Mouse (Mus musculus) limb, embryonic 10.5 days (tissue): ENCODE data around the gene Kif1bp. TPM values are rescaled to one million over a fixed set of nuclear protein-coding genes. Genes with fewer than 3 reads are reported as not detected.
A peak's percentile ranks its signal among the peaks of the same experiment; 100 is the strongest.

ENCODE experiments used
- DNase-seq: peaks from one replicate; pipeline ENCODE4 v3.0.0-alpha.2; 2017; ENCODE audit warnings: low spot score
- H3K27ac ChIP-seq: fragments of 300-500 bp; sonication (generic); 2 replicates; pipeline ENCODE4 v1.5.1; 2016; ENCODE audit warnings: mild to moderate bottlenecking
- H3K27me3 ChIP-seq: fragments of 300-500 bp; sonication (generic); 2 replicates; pipeline ENCODE4 v1.6.1; 2016; ENCODE audit warnings: low read depth, mild to moderate bottlenecking; ENCODE audit not compliant: poor library complexity, severe bottlenecking
- H3K36me3 ChIP-seq: fragments of 300-500 bp; sonication (generic); 2 replicates; pipeline ENCODE4 v1.6.1; 2016; ENCODE audit warnings: mild to moderate bottlenecking, moderate library complexity
- H3K4me1 ChIP-seq: fragments of 300-500 bp; sonication (generic); 2 replicates; pipeline ENCODE4 v1.6.1; 2016
- H3K4me3 ChIP-seq: fragments of 300-500 bp; sonication (generic); 2 replicates; pipeline ENCODE4 v1.5.1; 2016; ENCODE audit warnings: mild to moderate bottlenecking, moderate library complexity
- H3K9me3 ChIP-seq: fragments of 300-500 bp; sonication (generic); replicated peaks from 2 replicates; pipeline ENCODE4 v1.6.1; 2016; ENCODE audit warnings: mild to moderate bottlenecking
- WGBS: fragments of 180-500 bp; shearing (Covaris S2); methylation state at CpG from one replicate; pipeline ENCODE4 v1.1.7; 2016; 5-methylcytosine and 5-hydroxymethylcytosine counted together
- polyA plus RNA-seq: library from polyadenylated mRNA; unstranded; fragments of >200 nt; fragmentation: Nextera tagmentation; extraction: Ambion mirVana; gene quantifications from 2 replicates; pipeline ENCODE4 v1.2.1, GENCODE M21; 2016

Gene Kif1bp
- polyA plus RNA-seq, 1 experiment from 2014 or later = 40.2 TPM

DNA sequence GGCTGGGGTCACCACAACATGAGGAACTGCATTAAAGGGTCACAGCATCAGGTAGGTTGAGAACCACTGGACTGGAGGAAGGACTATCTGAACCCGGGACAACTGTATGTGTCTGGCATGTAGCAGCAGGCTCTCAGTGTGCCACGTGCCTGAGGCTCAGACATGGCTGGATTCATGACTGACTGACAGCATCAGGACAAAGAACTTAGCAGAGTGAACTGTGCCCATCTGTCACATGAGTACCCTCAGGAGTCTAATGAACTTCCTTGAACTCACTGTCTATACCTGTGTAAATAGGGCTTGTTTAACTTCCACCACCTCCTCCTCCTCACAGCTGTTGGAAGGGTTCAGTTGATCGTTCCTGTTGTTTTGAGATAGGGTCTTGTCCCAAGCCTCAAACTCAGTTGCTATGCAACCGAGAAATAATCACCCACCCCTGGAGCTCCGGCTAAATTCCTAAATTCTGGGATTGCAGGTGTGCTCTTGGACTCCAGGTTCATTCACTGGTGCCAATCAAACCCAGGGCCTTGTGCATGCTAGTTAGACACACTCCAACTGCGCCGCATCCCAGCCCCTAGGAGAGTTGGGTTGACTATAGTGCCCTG lies 55.8 kb downstream of the Kif1bp start:
- 82% methylated on average over 7 of the region's 7 CpGs for WGBS
- no peaks in the 10 kb centered on the region for H3K4me1 ChIP-seq
- H3K27ac ChIP-seq = no peak overlapping the region
- H3K4me3 ChIP-seq = no peak overlapping the region
- H3K36me3 ChIP-seq = no peaks in the 10 kb centered on the region
- no peaks in the 10 kb centered on the region for H3K27me3 ChIP-seq
- no peak for DNase-seq
- no peaks in the 10 kb centered on the region for H3K9me3 ChIP-seq

DNA sequence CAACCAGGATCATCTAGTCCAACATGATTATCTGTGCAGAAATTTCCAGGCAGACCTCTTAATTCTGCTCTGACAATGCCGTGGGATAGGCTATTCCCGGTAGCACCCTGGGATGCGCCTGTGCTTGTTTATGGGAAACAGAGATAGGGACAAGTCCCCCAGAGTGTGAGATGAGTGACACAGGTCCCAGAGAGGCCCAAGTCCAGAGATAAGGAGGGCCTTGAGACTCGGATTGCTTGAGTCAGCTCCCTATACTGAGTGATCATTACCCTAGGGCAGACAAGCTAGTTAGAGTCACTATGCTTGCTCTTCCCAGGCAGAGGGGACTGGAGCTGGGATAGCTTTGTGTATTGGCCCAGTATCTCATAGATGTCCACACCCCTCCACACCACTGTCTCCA lies 56.5 kb downstream of the Kif1bp start:
- DNase-seq = no peak
- Histone ChIP-seq H3K27me3 (no peaks in the 10 kb centered on the region), H3K36me3 (no peaks in the 10 kb centered on the region), H3K4me1 (no peaks in the 10 kb centered on the region), H3K4me3 (no peak overlapping the region), H3K27ac (no peak overlapping the region), H3K9me3 (no peaks in the 10 kb centered on the region)
- WGBS = 68% methylated on average over 4 of the region's 4 CpGs

GRCm38 (mm10) chr10:62520911-62521310 lies 57.3 kb downstream of the Kif1bp start:
- Histone ChIP-seq H3K9me3 (no peaks in the 10 kb centered on the region), H3K4me3 (no peak overlapping the region), H3K27ac (no peak overlapping the region), H3K27me3 (no peaks in the 10 kb centered on the region), H3K36me3 (no peaks in the 10 kb centered on the region), H3K4me1 (no peaks in the 10 kb centered on the region)
- DNase-seq = no peak
- 69% methylated on average over 2 of the region's 2 CpGs for WGBS

DNA sequence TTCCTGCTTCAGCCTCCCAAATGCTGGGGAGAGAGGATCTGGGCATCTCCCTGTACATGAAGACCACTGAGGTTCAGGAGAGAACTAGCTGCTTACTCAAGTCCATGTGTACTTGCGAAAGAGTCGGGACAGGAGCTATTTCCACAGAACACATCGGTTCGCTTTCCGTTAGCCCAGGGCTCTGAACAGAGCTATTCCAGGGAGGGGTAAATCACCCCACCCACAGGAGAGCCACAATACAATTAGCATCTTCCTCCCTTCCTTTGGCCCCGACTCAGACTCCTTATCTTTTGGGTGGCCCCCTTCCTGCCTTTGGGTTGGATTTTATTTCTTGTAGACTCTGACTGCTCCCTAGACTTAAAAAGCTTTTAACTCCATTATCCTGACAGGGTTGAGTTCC lies 60.7 kb downstream of the Kif1bp start:
- Histone ChIP-seq H3K36me3 (no peaks in the 10 kb centered on the region), H3K27ac (no peak overlapping the region), H3K27me3 (no peaks in the 10 kb centered on the region), H3K9me3 (no peaks in the 10 kb centered on the region), H3K4me3 (no peak overlapping the region), H3K4me1 (no peaks in the 10 kb centered on the region)
- DNase-seq = no peak
- WGBS = 87% methylated on average over 6 of the region's 6 CpGs

DNA sequence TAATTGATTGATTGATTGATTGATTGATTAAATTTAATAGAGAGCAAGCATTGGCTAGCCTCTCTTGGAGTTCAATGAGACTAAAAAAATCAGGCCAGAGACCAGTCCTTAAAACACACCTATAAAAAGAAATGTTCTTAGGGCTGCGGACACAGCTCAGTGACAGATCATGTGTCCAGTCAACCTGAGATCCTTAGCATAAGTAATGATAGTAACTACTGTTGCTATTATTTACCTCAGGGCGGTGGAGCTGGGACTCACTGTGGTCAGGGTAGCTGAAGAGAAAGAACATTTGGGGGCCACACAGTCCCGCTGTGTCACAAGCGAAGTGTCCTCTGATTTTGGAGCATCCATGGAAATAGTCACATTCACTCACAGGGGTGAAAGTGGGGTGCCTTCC lies 65.4 kb downstream of the Kif1bp start:
- WGBS = 96% methylated on average over 4 of the region's 4 CpGs
- Histone ChIP-seq H3K4me3 (no peak overlapping the region), H3K36me3 (no peaks in the 10 kb centered on the region), H3K27ac (no peak overlapping the region), H3K4me1 (peaks cover 8% of the 10 kb centered on the region), H3K27me3 (peaks cover 23% of the 10 kb centered on the region), H3K9me3 (no peaks in the 10 kb centered on the region)
- no peak for DNase-seq

- DNase-seq = no peak
- no peak overlapping the region for H3K4me3 ChIP-seq
- 84% methylated on average over 6 of the region's 6 CpGs for WGBS
Observed at GRCm38 (mm10) chr10:62511528-62511927, 66.7 kb downstream of the Kif1bp start.

GRCm38 (mm10) chr10:62509032-62509656 lies 69.1 kb downstream of the Kif1bp start:
- H3K27me3 ChIP-seq = peaks cover 35% of the 10 kb centered on the region
- no peak overlapping the region for H3K4me3 ChIP-seq
- no peaks in the 10 kb centered on the region for H3K36me3 ChIP-seq
- no peaks in the 10 kb centered on the region for H3K9me3 ChIP-seq
- no peak for DNase-seq
- no peak overlapping the region for H3K27ac ChIP-seq
- peaks cover 9% of the 10 kb centered on the region for H3K4me1 ChIP-seq
- 67% methylated on average over 11 of the region's 11 CpGs for WGBS

More at GRCm38 (mm10) chr10:62511528-62511927, 66.7 kb downstream of the Kif1bp start:
- Histone ChIP-seq H3K27ac (no peak overlapping the region), H3K9me3 (no peaks in the 10 kb centered on the region), H3K36me3 (no peaks in the 10 kb centered on the region), H3K27me3 (peaks cover 35% of the 10 kb centered on the region), H3K4me1 (peaks cover 9% of the 10 kb centered on the region)

DNA sequence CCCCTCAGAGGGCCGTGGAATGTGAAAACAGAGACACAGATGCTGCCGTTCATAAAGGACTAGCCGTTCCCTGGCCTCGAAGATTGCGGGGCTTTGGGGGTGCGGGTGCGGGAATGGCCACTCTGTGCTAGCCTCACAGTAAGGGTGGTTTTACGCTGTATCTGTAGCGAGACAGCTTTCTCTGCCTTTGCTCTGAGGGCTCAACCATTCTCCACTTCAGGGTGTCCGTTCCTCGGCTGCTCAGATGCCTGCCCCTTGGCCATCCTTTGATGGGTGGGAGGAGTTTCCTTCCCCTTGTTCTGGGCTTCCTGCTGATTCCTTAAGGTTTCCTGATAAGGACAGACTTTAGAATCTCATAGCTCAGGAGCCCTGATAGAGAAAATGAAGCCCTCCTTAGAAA lies 69.8 kb downstream of the Kif1bp start:
- H3K4me1 ChIP-seq = peaks cover 9% of the 10 kb centered on the region
- H3K36me3 ChIP-seq = no peaks in the 10 kb centered on the region
- peak overlapping the region; percentile 39 for H3K4me3 ChIP-seq
- WGBS = 7% methylated on average over 11 of the region's 11 CpGs
- peak; percentile 39 for DNase-seq
- H3K27ac ChIP-seq = no peak overlapping the region
- no peaks in the 10 kb centered on the region for H3K9me3 ChIP-seq
- peaks cover 35% of the 10 kb centered on the region for H3K27me3 ChIP-seq

DNA sequence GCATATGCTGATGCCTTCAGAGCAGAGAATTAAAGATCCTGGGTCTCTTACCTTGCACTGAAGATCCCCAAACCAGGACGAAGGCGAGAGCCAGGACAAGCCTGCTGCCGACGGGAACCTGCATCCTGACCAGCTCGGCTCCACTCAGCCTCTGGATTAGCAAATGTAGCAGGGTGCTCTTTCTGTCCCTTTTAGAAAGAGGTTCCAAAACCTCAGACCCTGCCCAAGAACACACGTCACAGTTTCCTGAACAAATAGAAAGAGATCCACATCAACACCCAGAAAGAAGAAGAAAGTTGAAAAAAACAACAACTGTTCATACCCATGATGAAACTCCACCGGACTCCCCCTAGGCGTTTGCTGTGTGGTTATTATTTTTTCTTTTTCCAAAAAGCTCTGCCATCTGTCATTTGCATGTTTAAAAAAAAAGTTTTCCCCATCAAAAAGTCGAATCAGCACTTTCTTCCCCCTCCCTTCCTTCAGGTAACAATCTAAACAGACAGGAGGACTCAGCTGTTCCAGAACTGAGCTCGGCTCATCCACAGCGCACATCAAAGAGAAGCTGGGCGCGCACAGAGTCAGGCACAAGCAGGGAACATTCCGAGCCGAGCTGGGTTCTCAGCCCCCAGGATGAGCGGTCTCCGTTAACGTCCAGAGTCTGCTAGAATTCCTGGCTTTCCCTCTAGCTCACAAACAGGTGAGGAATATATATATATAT lies 70.5 kb downstream of the Kif1bp start:
- Histone ChIP-seq H3K27me3 (peaks cover 35% of the 10 kb centered on the region), H3K27ac (no peak overlapping the region), H3K4me1 (peaks cover 9% of the 10 kb centered on the region), H3K4me3 (peak overlapping the region; percentile 39), H3K9me3 (no peaks in the 10 kb centered on the region), H3K36me3 (no peaks in the 10 kb centered on the region)
- DNase-seq = peak; percentile 44
- WGBS = 17% methylated on average over 18 of the region's 18 CpGs

DNA sequence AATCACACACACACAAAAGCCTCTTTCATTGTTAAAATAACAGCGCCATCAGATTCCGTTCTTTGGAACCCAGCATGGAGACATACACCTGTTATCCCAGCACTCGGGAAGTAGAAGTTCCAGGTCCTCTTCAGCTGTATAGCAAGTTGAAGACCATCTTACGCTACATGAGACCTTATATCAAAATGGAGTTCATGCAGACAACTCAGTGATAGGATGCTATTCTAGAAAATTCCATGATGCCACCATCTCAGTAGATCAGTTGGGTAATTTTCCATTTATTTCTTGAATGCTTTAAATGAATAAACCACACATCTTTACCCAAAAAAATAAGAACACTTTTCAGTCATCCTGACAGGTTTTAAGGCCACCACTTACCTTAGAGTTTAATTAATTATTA lies 71.2 kb downstream of the Kif1bp start:
- Histone ChIP-seq H3K27me3 (peaks cover 35% of the 10 kb centered on the region), H3K4me3 (no peak overlapping the region), H3K36me3 (no peaks in the 10 kb centered on the region), H3K9me3 (no peaks in the 10 kb centered on the region), H3K4me1 (peaks cover 9% of the 10 kb centered on the region), H3K27ac (no peak overlapping the region)
- 87% methylated on average over 4 of the region's 4 CpGs for WGBS
- DNase-seq = no peak

GRCm38 (mm10) chr10:62506019-62506556 lies 72.2 kb downstream of the Kif1bp start:
- 88% methylated on average over 17 of the region's 17 CpGs for WGBS
- DNase-seq = no peak

DNA sequence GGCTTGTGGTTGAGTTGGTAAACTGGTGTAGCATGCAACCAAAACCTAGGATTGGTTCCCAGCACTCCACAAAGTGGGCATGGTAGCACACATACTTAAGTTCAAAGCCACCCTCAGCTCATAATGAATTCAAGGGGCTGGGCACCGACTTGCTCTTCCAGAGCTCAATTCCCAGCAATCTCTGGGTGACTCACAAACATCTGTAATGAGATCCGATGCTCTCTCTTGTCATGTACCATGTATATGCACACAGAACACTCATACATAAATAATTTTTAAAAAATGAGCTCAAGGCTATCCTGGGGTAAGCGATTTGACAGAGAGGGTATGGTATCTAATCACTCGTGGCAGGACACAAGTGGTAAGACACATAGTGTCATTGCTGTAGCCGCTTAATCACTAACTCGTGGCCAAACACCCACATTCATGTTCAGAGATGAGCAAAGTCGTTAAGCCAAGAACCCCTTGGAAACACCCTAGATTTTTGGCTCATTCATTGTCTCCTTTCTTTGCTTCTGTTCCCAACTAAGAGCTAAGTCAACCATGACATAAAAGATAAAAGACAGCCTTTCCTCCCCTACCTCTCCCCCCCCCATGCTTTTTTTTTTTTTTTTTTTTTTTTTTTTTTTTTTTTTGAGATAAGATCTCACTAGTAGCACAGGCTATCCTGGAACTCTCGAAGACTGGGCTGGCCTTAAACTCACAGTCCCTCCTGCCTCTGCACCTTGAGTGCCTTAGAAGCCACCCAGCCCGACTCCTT lies 72.9 kb downstream of the Kif1bp start:
- Histone ChIP-seq H3K4me1 (peaks cover 9% of the 10 kb centered on the region), H3K36me3 (no peaks in the 10 kb centered on the region), H3K27ac (no peak overlapping the region), H3K4me3 (no peak overlapping the region), H3K9me3 (no peaks in the 10 kb centered on the region), H3K27me3 (peaks cover 35% of the 10 kb centered on the region)
- DNase-seq = no peak
- WGBS = 87% methylated on average over 9 of the region's 9 CpGs

More at GRCm38 (mm10) chr10:62506019-62506556, 72.2 kb downstream of the Kif1bp start:
- peaks cover 9% of the 10 kb centered on the region for H3K4me1 ChIP-seq
- no peaks in the 10 kb centered on the region for H3K36me3 ChIP-seq
- no peak overlapping the region for H3K4me3 ChIP-seq
- H3K9me3 ChIP-seq = no peaks in the 10 kb centered on the region
- H3K27ac ChIP-seq = no peak overlapping the region
- peaks cover 35% of the 10 kb centered on the region for H3K27me3 ChIP-seq
